ENCODE assay signal across 27 mouse cellular contexts in genomic region chr12:44357881-44358280, GRCm38 (mm10). TPM values are rescaled to one million over a fixed set of nuclear protein-coding genes. Genes with fewer than 3 reads are reported as not detected.
DNase-seq lines count a peak whose midpoint lies in the region; ATAC-seq lines count a peak whose summit lies in the region.
"Had no signal": no experiment of that assay in that cellular context is flagged by ENCODE, and none has a peak within 500 bp of the region (broad histone marks: within the 10 kb centered on the region; RNA-seq: fewer than 3 reads in every experiment).

No protein-coding gene starts in this region.

- WGBS in hindbrain, embryonic 11.5 days = 38% methylated on average over 1 of the region's 1 CpGs
- 30% methylated on average over 1 of the region's 1 CpGs for WGBS in hindbrain, embryonic 12.5 days

- peak; percentile 55 for DNase-seq in embryo, embryonic 10.5 days (ENCODE audit: low spot score)
- DNase-seq in embryo, embryonic 10 days (ENCODE audit: low spot score) = no peak
- DNase-seq in hindbrain, embryonic 11.5 days (ENCODE audit: low spot score) = peak; percentile 50
- DNase-seq in retina, embryonic 14.5 days (ENCODE audit: low spot score) = peak; percentile 28
- no peak for DNase-seq in retina, postnatal 1 day
- DNase-seq: adrenal gland, adult 8-10 months; adrenal gland, postnatal 14 days; adrenal gland, postnatal 36 days; B cell, adult 2 months; cerebellum, adult 18-20 months; cerebellum, adult 8-10 months; cerebellum, adult 9-11 months; cerebellum, postnatal 14 days; cerebellum, postnatal 36 days had no signal

- H3K4me3 ChIP-seq in hindbrain, embryonic 11.5 days (ENCODE audit: low read depth, low read length) = no peak overlapping the region
- no peak overlapping the region for H3K4me3 ChIP-seq in hindbrain, embryonic 12.5 days
- H3K4me3 ChIP-seq: embryonic facial prominence, embryonic 13.5 days; embryonic facial prominence, embryonic 15.5 days; erythroblast, embryonic 14.5 days; forebrain, embryonic 10.5 days; forebrain, embryonic 12.5 days had no signal

- H3K4me2 ChIP-seq in hindbrain, embryonic 11.5 days (replicated peaks; ENCODE audit: low read depth, low read length) = no peak overlapping the region
- H3K4me2 ChIP-seq in hindbrain, embryonic 12.5 days (replicated peaks) = no peak overlapping the region
- H3K4me2 ChIP-seq: embryonic facial prominence, embryonic 13.5 days; embryonic facial prominence, embryonic 15.5 days; forebrain, embryonic 12.5 days had no signal

- no peak overlapping the region for H3K27ac ChIP-seq in hindbrain, embryonic 11.5 days (ENCODE audit: low read depth, low read length)
- no peak overlapping the region for H3K27ac ChIP-seq in hindbrain, embryonic 12.5 days
- H3K27ac ChIP-seq: embryonic facial prominence, embryonic 13.5 days; embryonic facial prominence, embryonic 15.5 days; forebrain, embryonic 10.5 days; forebrain, embryonic 12.5 days had no signal

- H3K27me3 ChIP-seq in hindbrain, embryonic 11.5 days (ENCODE audit: control insufficient read depth, insufficient read depth, low read length) = no peaks in the 10 kb centered on the region
- H3K27me3 ChIP-seq in hindbrain, embryonic 12.5 days = no peaks in the 10 kb centered on the region
- H3K27me3 ChIP-seq: CH12.LX; embryonic facial prominence, embryonic 13.5 days; embryonic facial prominence, embryonic 15.5 days; forebrain, embryonic 12.5 days had no signal

- H3K36me3 ChIP-seq in hindbrain, embryonic 11.5 days (ENCODE audit: control insufficient read depth, insufficient read depth, low read length) = no peaks in the 10 kb centered on the region
- H3K36me3 ChIP-seq in hindbrain, embryonic 12.5 days = no peaks in the 10 kb centered on the region
- H3K36me3 ChIP-seq: embryonic facial prominence, embryonic 13.5 days; embryonic facial prominence, embryonic 15.5 days; forebrain, embryonic 10.5 days; forebrain, embryonic 12.5 days; G1E had no signal

- H3K9me3 ChIP-seq in hindbrain, embryonic 11.5 days (ENCODE audit: control insufficient read depth, low read length) = no peaks in the 10 kb centered on the region
- H3K9me3 ChIP-seq in hindbrain, embryonic 12.5 days (replicated peaks) = no peaks in the 10 kb centered on the region
- H3K9me3 ChIP-seq: embryonic facial prominence, embryonic 13.5 days; embryonic facial prominence, embryonic 15.5 days; forebrain, embryonic 10.5 days; forebrain, embryonic 12.5 days; G1E had no signal

- ATAC-seq in hindbrain, embryonic 11.5 days (ENCODE audit: low FRiP score) = peak; percentile 77
- no peak for ATAC-seq in hindbrain, embryonic 12.5 days (ENCODE audit: low FRiP score)
- ATAC-seq: activated CD4-positive, CD25-positive, alpha-beta regulatory T cell, adult 4 months; CD4-positive, CD25-positive, alpha-beta regulatory T cell, adult 4 months; forebrain, embryonic 14.5 days; forebrain, embryonic 16.5 days; Patski had no signal

- H3K9ac ChIP-seq in hindbrain, embryonic 11.5 days (ENCODE audit: low read depth, low read length) = no peak overlapping the region
- no peak overlapping the region for H3K9ac ChIP-seq in hindbrain, embryonic 12.5 days
- H3K9ac ChIP-seq: embryonic facial prominence, embryonic 13.5 days; embryonic facial prominence, embryonic 15.5 days; forebrain, embryonic 12.5 days had no signal

- H3K4me1 ChIP-seq in hindbrain, embryonic 11.5 days (replicated peaks; ENCODE audit: control insufficient read depth, insufficient read depth, low read length) = no peaks in the 10 kb centered on the region
- H3K4me1 ChIP-seq in hindbrain, embryonic 12.5 days = 0 out of 2 replicates have a peak, but pooled peaks cover 6% of the 10 kb centered on the region
- H3K4me1 ChIP-seq: embryonic facial prominence, embryonic 13.5 days; embryonic facial prominence, embryonic 15.5 days had no signal

RNA-seq across cellular contexts. Expression of gene Nrcam, which starts 29.2 kb away (rescaled TPM):
- 67.6 and 82.8 TPM in 2 replicates for polyA plus RNA-seq in hindbrain, embryonic 11.5 days (2014; fragmentation: Nextera tagmentation; extraction: Ambion mirVana)
- 97.0 and 110 TPM in 2 replicates for polyA plus RNA-seq in hindbrain, embryonic 12.5 days (2016; fragmentation: Nextera tagmentation; extraction: Ambion mirVana)
- polyA plus RNA-seq: CD4-positive, CD25-positive, alpha-beta regulatory T cell, adult 4 months; erythroblast, embryonic 14.5 days; G1E had no signal

Comparison
In these comparisons a context has a peak if more than half of its experiments do, and no peak if none do; other contexts are left out.
1. DNase-seq: peak in embryo, embryonic 10.5 days (single experiment), hindbrain, embryonic 11.5 days (single experiment) and retina, embryonic 14.5 days (single experiment); none in embryo, embryonic 10 days (single experiment) and retina, postnatal 1 day (single experiment).